Mouse (Mus musculus) layer of hippocampus, adult 11-12 months (tissue): ENCODE measurements at regions not wholly inside any gene's neighbourhood (a gene's known extent, or its start where the extent isn't known, plus 50 kb on each side); places are given as distances from the start of the nearest gene placed in this dataset.

ENCODE experiments used
- DNase-seq: peaks from one replicate; pipeline ENCODE4 v3.0.0; 2022; ENCODE audit warnings: low spot score

- no peak for DNase-seq
Observed at GRCm38 (mm10) chr1:156990567-156991494, 51.4 kb upstream of the Ralgps2 start.

- peak; percentile 65 for DNase-seq
Observed at GRCm38 (mm10) chr1:156990112-156990511, 50.7 kb upstream of the Ralgps2 start.

- no peak for DNase-seq
Observed at GRCm38 (mm10) chr1:156989149-156989785, 49.8 kb upstream of the Ralgps2 start.
